Mouse (Mus musculus): ENCODE measurements at regions not wholly inside any gene's neighbourhood (a gene's known extent, or its start where the extent isn't known, plus 50 kb on each side); places are given as distances from the start of the nearest gene placed in this dataset.
"Not testable (repeated sequence)": the region's sequence is repeated elsewhere in the genome, so short reads cannot be mapped to it uniquely, and the experiment has no call there.

DNA sequence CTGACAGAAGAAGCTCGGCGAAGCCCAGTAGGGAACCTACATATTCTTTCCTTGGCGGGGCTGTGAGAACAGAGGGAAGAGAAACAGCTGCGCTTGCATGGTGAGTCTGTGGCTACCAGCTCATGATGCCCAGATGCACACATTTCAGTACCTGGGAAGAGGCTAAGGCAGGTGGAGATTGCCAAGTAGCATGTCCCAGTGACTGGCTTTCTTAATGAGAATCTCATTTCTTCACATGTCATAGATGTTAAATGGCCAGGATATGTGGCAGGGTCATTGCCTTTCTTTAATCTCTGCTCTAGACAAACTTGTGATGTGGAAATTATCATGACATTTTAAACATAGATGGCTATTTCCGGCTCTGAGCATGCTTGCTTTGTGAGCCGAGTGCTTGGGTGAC is 109.5 kb upstream of the Tns3 start:
- DNase-seq = no peak

DNA sequence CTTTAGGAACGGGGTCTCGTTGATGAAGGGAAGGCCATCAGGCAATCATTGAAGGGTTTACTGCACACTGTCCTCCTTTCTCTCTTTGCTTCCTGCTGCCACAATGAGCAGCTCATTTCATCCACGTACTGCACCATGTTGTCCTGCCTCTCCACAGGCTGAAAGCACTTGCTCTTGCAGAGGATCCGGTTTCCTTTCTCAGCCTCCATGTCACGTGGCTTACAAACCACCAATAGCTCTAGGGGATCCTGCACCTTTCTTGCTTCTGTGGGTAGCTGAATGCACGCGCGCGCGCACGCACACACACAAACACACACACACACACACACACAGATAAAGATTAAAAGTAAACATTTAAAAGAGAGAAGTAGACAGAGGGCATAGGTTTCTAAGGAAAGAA is 108.9 kb upstream of the Tns3 start:
- DNase-seq = no peak

DNA sequence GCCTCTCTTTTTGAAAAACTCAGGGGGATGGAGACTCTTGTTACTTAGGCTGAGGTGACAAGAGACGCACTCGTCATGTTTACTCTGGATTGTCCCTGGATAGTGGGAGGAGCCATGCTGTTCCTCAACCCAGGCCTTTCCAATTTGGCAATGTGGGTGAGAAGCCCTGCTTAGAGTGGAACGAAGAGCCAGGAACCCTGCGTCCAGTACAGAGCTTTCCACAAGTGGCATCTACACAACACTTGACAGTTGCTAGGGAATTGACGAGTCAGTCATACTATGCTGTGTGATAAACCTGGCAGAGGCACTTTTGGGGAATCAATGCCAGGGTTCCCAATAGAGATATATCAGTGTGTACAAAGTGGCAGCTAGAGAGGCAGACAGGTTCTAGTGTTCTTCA is 108.2 kb upstream of the Tns3 start:
- DNase-seq = no peak

DNA sequence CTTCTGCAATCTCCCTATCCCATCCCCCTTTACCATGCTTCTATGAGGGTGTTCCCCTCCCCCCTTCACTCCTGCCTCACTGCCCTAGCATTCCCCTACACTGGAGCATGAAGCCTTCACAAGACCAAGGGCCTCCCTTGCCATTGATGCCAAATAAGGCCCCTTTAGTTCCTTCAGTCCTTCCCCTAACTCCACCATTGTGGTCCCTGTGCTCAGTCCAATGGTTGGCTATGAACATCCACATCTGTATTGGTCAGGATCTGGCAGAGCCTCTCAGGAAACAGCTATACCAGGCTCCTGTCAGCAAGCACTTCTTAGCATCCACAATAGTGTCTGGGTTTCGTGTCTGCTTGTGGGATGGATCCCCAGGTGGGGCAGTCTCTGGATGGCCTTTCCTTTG is 104.4 kb upstream of the Tns3 start:
- DNase-seq = not testable (repeated sequence)

DNA sequence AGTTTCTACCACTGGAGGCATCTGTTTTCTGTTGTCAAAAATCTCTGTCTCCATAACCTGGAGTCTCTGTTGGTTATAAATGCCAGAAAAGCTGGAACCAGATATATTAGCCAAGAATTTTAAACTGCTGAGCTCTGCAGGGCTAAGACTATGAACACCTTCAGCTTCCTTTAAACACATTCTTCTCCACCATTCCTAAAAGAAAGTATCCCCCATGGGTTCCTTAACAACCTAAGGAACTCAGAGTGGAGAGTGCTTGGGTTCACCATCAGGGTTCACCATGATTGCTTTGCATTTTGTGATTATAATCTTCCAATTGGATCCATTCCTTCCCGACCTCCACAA is 101.2 kb upstream of the Tns3 start:
- DNase-seq = no peak

DNA sequence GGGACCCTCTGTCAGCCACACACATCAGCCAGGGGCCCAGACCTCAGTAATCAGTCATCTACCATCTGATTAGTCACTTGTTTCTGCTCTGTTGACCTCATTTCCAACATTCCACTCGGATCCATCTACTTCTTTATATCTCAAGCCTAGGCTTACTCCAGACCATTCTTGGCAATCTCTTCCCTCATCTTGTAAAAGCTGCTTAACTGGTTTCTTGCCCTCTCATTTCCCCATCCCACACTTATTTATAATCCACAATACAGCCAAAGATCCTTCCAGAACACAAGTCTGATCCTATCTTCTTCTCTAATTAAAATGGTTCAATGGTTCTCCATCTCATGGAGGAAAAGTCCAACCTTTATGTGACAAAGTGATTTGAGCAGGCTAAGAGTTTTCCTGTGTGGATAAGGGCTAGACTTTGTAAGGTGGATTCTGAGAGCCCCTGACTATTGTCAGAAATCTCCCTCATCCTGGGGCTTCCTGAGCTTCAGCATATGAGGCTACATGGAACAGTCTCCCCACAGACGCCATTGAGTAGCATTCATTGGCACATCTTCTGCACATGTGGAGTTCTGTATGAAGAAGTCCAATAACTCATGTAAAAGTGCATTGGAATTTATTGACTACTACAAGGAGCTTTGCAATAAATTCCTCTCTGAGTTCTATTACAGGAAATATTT is 100.7 kb upstream of the Tns3 start:
- DNase-seq = no peak

DNA sequence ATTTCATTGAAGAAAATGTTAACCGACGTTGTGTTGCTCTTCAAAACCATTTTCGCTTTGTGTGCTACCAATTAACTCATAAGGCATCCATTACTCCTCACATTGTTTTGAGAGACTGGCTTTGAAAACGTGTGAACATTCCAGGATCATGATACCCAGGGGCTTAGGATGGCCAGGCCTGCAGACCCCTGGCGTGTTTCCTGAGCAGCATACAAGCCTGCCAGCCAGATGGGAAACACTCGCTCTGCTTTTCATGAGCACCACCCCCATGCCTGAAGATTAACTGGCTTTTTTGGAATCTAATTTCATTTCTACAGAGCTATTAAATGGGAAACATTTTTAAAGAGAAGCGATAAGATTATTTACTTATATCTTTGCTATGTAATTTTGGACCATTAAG is 99.1 kb upstream of the Tns3 start:
- peak; percentile 47 for DNase-seq

DNA sequence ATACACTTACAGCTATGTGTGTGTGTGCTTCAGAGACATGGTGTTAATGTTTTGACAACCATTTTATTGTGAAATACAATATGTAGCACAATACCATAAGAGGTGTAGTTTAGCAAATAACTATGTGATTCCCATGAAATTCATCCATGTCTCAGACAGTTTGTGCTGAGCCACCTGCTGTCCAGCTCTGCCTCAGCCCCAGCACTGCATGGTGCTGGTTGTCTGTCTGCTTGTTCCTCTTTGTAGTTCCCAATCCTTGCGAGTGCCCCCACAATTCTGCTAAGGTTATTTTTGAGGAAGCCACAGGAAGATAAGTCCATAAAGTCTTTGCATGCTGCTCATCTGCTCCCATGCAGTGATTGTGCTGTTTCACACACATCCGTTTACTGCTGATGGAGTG is 97.8 kb upstream of the Tns3 start:
- DNase-seq = no peak

DNA sequence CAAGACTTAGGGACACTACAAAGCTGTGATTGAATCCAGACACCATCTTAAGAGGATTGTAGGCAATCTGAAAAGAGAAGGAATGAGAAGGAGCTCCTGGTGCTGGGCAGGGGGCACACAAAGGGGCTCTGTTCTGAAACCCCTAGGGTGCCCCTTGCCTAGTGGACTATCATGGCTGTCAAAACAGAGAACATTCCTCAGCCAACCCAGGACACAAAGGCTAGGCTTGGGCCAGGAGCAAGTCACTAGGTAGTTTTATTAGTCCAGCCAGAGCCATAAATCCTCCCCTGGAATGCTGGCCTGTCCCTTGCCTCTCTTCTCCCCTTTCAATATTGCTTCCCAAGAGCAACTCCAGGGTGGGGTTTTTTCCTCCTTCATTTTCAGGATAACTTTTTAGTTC is 97.3 kb upstream of the Tns3 start:
- no peak for DNase-seq

DNA sequence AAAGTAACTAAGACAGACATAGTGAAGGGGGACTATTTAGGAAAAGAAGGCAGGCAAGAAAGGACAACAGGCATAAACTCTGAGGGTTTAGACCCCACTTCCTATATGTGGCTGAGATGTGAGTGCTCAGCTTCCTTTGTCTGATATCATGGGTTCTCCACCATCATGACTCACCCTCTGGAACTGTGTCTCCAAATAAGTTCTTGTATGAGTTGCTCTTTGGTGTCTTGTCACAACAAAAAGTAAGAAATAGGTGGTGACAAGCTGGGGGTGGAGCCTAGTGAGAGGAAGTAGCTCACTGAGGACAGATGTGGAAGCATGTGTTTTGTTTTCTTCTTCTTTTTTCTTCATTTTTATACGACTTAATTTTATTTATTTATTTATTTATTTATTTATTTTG is 95.5 kb upstream of the Tns3 start:
- DNase-seq = no peak

DNA sequence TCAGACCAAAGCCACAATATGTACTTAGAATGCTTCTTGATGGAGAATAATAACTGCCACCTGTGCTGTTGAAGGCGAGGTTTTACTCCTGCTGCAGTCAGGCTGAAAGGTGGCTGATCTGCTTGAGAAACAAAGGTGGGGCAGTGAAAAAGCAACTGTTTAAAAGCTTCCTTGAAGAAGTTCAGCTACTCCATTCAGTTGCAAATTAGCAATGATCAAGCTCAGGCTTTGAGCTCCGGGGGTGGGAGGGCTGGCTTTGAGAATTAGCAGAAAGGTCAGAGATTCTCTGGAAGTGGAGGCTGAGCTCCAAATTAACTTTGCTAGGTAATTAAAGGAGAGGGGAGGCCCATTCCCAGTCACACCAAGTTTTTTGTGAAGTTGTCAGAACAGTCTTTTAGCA is 90.2 kb upstream of the Tns3 start:
- DNase-seq = not testable (repeated sequence)

DNA sequence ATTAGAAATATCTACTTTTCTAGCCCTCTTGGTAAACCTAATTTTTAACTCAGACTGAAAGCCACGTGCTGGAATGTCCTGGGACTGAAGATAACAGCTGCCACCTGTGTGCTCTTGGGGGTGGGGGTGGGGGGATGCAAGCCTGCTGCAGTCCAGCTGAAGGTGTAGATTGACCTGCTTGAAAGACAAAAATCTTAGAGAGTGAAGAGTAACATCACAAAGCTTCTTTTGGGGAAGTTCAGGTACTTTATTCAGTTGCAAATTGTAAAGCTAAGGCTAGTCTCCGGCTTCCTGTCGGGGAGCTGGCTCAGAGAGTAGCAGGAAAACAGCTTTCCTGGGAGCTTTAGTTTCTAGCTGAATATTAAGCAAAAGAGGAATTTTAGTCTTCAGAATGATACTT is 71.4 kb upstream of the Tns3 start:
- not testable (repeated sequence) for DNase-seq

DNA sequence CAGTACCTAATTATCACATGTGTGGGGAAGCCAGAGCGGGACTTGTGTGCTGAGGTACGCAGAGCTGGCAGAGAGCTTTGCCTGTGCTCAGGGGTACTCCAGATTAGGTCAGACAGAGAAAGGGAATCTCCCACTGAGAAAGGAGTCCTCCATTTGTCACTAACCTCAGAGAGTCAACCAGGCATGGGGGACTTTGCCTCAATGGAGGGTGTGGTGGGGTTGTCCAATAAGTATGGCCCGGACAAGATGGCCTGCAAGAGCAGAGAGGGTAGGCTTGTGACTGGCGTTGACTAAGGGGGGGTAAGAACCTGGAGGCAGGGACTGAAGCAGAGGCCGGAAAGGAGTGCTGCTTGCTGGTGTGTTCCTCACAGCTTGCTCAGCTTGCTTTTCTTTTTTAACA is 62.7 kb upstream of the Tns3 start:
- no peak for DNase-seq

DNA sequence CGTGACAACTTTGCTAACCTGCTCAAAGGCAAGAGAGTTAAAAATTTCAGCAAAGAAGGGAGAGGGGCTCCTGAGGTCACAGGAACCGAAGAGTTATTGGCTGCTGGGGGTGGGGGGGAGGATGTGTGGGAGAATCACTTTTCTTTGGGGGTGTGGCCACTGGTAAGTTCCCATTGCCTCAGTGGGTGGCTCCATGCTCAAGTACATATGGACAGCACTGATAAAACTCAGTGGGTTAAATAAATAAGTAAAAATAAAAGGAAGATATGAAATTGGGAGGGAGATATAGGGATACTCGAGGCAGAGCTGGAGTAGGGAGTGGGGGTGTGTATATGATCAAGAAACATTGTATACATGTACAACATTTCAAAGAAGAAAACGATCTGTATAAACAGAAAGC is 61.2 kb upstream of the Tns3 start:
- DNase-seq = no peak

DNA sequence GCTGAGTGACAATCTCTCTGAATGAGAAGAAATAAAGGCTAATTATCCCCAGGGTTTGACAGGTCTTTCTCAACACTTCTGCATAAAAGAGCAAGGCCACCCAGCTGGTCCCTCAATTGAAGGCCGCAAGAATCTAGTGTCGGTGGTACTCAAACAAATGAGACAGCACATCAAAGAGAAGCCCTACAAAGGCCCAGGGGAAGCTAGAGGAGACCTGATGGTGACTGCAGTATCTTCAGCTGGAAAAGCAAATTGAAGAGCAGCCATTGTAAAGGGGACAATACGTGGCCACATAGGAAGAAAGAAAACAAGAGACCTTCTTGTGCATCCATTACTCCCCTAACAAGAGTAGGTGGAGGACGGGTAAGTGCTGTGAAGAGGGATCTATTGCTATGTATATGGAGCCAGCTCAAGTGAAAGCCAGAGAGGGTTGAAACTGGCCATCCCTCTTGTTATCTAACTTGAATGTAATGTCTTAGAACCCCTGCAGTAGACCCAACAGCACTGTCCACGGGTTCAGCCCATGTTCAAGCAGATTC is 58.8 kb upstream of the Tns3 start:
- no peak for DNase-seq

DNA sequence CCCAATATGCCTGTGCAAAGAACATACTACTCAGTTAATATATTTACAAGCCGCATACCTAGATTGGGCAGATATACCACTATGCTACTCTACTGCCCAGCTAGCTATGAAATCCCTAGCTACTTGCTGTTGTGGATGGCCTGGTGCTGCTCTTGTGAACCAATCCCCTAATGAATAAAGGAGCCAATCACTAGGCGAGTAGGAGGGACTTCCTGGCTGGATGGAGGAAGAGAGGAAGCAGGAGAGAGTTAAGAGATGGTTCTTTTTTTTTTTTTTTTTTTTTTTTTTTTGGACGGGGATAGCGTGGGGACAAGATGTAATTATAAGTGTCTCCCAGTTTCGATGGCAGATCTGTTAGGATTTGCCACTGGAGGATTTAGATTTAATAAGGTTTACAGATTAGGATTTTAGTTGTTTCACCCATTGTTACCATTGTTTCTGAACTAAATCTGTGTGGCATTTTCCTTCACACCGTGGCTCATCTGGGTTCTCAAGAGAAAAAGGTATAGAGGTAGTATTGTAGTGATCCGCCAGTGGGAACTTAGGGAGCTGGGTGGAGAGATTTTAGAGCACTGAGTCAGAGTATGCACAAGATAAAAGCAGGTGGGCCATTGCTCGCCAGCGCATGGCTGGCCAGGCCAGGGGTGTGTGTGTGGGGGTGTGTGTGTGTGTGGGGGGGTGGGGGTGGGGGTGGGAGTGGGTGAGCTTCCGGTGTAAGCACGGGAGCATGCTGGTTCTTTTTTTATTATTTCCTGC is 55.1 kb upstream of the Tns3 start:
- DNase-seq = peak; percentile 1

DNA sequence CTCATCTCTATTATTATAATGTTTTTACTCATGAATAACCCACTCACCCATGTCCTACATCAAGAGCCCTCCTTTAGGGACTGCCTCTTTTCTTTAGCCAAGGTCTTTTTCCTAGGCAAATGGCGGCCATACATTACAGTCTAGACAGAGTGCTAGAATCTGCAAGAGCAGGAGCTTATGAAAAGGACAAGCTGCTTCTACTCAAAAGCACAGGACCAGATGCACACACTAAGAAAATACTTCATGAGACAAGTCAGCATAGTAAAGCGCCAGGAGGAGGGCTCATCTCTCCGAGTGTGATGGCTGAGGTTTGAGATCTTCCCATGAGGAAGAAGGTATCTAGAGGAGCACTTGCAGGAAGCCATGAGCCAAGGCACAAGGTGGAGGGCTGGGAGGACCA is 53.4 kb upstream of the Tns3 start:
- no peak for DNase-seq

DNA sequence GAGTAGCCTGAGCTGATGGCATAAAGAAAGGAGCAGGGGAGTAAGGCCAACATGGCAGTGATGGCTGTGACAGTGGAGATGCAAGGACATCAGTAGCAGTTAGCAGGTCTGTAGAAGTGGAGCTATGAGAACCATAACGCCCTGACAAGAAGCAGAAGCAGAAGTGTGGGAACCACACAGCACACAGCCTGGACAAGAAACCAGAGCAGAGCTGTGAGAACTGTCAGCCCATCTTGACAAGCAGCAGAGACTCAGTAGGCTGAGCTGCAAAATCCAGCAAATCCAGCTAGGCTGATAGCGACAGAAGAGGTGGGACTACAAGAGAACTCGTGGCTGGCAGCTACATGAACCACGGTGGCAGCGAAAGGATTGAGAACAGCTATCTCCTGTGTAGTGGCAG is 52.5 kb upstream of the Tns3 start:
- peak; percentile 3 for DNase-seq

DNA sequence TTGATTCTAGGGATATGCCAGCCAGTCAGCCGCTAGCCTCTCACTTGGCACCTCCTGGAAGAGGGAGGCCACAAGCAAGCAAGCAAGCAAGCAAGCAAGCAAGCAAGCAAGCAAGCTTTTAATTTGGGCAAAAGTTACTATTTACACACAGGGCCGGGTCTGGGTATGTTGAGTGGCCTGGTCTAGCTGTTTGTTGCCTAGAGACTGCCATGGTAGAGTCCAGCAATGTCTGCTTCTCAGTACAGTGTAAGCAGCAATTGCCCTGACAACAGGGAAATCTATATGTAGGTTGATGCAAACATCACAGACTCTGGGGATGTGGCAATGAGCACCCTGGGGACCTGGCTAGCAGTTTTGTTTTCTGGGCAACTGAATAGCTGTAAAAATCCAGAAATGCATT is 51.4 kb upstream of the Tns3 start:
- DNase-seq = peak; percentile 1
